Mouse (Mus musculus) liver, embryonic 11.5 days (tissue): ENCODE data around the gene Srrm4. TPM values are rescaled to one million over a fixed set of nuclear protein-coding genes. Genes with fewer than 3 reads are reported as not detected.

Experiments
- ATAC-seq: fragments of 200-750 bp; cut with Nextera tagmentation; replicated peaks from 2 replicates; pipeline ENCODE4 v1.8.0; 2017; ENCODE audit warnings: moderate number of reproducible peaks, mild to moderate bottlenecking, moderate TSS enrichment, moderate library complexity; ENCODE audit not compliant: low FRiP score
- DNase-seq: peaks from one replicate; pipeline ENCODE4 v3.0.0-alpha.2; 2017; ENCODE audit warnings: low spot score
- H3K27ac ChIP-seq: fragments of 300-500 bp; sonication (generic); 2 replicates; pipeline ENCODE4 v1.5.1; 2014; ENCODE audit warnings: mild to moderate bottlenecking, low read depth, low read length, control low read depth
- H3K27me3 ChIP-seq: fragments of 300-500 bp; sonication (generic); replicated peaks from 2 replicates; pipeline ENCODE4 v1.6.1; 2014; ENCODE audit warnings: low read length, mixed read lengths; ENCODE audit not compliant: control insufficient read depth, insufficient read depth
- H3K36me3 ChIP-seq: fragments of 300-500 bp; sonication (generic); 2 replicates; pipeline ENCODE4 v1.6.1; 2014; ENCODE audit warnings: mild to moderate bottlenecking, low read length, moderate library complexity, mixed read lengths; ENCODE audit not compliant: control insufficient read depth, insufficient read depth
- H3K4me1 ChIP-seq: fragments of 300-500 bp; sonication (generic); replicated peaks from 2 replicates; pipeline ENCODE4 v1.6.1; 2014; ENCODE audit warnings: low read length, mixed read lengths; ENCODE audit not compliant: control insufficient read depth, insufficient read depth
- H3K4me2 ChIP-seq: fragments of 300-500 bp; sonication (generic); 2 replicates; pipeline ENCODE4 v1.6.1; 2014; ENCODE audit warnings: mild to moderate bottlenecking, control low read depth, moderate library complexity
- H3K4me3 ChIP-seq: fragments of 300-500 bp; sonication (generic); 2 replicates; pipeline ENCODE4 v1.5.1; 2014; ENCODE audit warnings: low read depth, low read length, control low read depth
- H3K9ac ChIP-seq: fragments of 300-500 bp; sonication (generic); 2 replicates; pipeline ENCODE4 v1.6.1; 2014; ENCODE audit warnings: low read depth, low read length, control low read depth
- H3K9me3 ChIP-seq: fragments of 300-500 bp; sonication (generic); 2 replicates; pipeline ENCODE4 v1.6.1; 2016; ENCODE audit warnings: low read length, inconsistent platforms, mixed read lengths; ENCODE audit not compliant: control insufficient read depth
- WGBS: fragments of 180-500 bp; shearing (Covaris S2); extraction: QIAGEN DNeasy Blood & Tissue Kit; methylation state at CpG from one replicate; pipeline ENCODE4 v1.1.7; 2014; 5-methylcytosine and 5-hydroxymethylcytosine counted together
- polyA plus RNA-seq: library from polyadenylated mRNA; unstranded; fragments of >200 nt; fragmentation: Nextera tagmentation; extraction: Ambion mirVana; gene quantifications from 2 replicates; pipeline ENCODE4 v1.2.1, GENCODE M21; 2014

Srrm4 gene
- polyA plus RNA-seq, 1 experiment from 2014 or later = 0.11 TPM

GRCm38 (mm10) chr5:116512135-116512534 is 79.5 kb downstream of the Srrm4 start:
- H3K27ac ChIP-seq = no peak overlapping the region
- H3K4me1 ChIP-seq = no peaks in the 10 kb centered on the region
- no peak for DNase-seq
- no peak overlapping the region for H3K9ac ChIP-seq
- H3K36me3 ChIP-seq = no peaks in the 10 kb centered on the region
- H3K4me3 ChIP-seq = no peak overlapping the region
- H3K9me3 ChIP-seq = no peaks in the 10 kb centered on the region
- no peak for ATAC-seq
- H3K27me3 ChIP-seq = no peaks in the 10 kb centered on the region
- H3K4me2 ChIP-seq = no peak overlapping the region
- WGBS = 72% methylated on average over 4 of the region's 4 CpGs

- Histone ChIP-seq H3K27me3 (no peaks in the 10 kb centered on the region), H3K4me3 (no peak overlapping the region), H3K4me2 (no peak overlapping the region), H3K36me3 (no peaks in the 10 kb centered on the region), H3K9me3 (no peaks in the 10 kb centered on the region), H3K4me1 (no peaks in the 10 kb centered on the region), H3K9ac (no peak overlapping the region), H3K27ac (no peak overlapping the region)
- ATAC-seq = no peak
- no peak for DNase-seq
- 72% methylated on average over 5 of the region's 5 CpGs for WGBS
Measured at GRCm38 (mm10) chr5:116510229-116510628, 81.4 kb downstream of the Srrm4 start.

- 73% methylated on average over 15 of the region's 15 CpGs for WGBS
- Histone ChIP-seq H3K4me2 (no peak overlapping the region), H3K4me3 (no peak overlapping the region), H3K27ac (no peak overlapping the region), H3K4me1 (no peaks in the 10 kb centered on the region), H3K9me3 (no peaks in the 10 kb centered on the region), H3K27me3 (no peaks in the 10 kb centered on the region), H3K36me3 (no peaks in the 10 kb centered on the region), H3K9ac (no peak overlapping the region)
- no peak for ATAC-seq
- DNase-seq = no peak
Measured at GRCm38 (mm10) chr5:116501342-116501741, 90.3 kb downstream of the Srrm4 start.

GRCm38 (mm10) chr5:116498880-116499640 is 92.6 kb downstream of the Srrm4 start:
- WGBS = 72% methylated on average over 19 of the region's 19 CpGs
- no peak overlapping the region for H3K27ac ChIP-seq
- H3K9ac ChIP-seq = no peak overlapping the region
- H3K27me3 ChIP-seq = no peaks in the 10 kb centered on the region
- no peaks in the 10 kb centered on the region for H3K36me3 ChIP-seq
- ATAC-seq = no peak
- H3K9me3 ChIP-seq = no peaks in the 10 kb centered on the region
- H3K4me2 ChIP-seq = no peak overlapping the region
- no peaks in the 10 kb centered on the region for H3K4me1 ChIP-seq
- H3K4me3 ChIP-seq = no peak overlapping the region
- no peak for DNase-seq

- no peaks in the 10 kb centered on the region for H3K9me3 ChIP-seq
- no peaks in the 10 kb centered on the region for H3K36me3 ChIP-seq
- H3K27me3 ChIP-seq = no peaks in the 10 kb centered on the region
- no peak for DNase-seq
- H3K9ac ChIP-seq = no peak overlapping the region
- 76% methylated on average over 5 of the region's 5 CpGs for WGBS
- no peak overlapping the region for H3K27ac ChIP-seq
- H3K4me1 ChIP-seq = no peaks in the 10 kb centered on the region
- H3K4me3 ChIP-seq = no peak overlapping the region
- no peak overlapping the region for H3K4me2 ChIP-seq
- no peak for ATAC-seq
Measured at GRCm38 (mm10) chr5:116497866-116498265, 93.8 kb downstream of the Srrm4 start.

GRCm38 (mm10) chr5:116497205-116497604 is 94.4 kb downstream of the Srrm4 start:
- H3K27ac ChIP-seq = no peak overlapping the region
- H3K27me3 ChIP-seq = no peaks in the 10 kb centered on the region
- DNase-seq = no peak
- WGBS = 28% methylated on average over 7 of the region's 7 CpGs
- H3K9ac ChIP-seq = no peak overlapping the region
- ATAC-seq = no peak; the same call in 1 of the 2 replicates
- no peaks in the 10 kb centered on the region for H3K36me3 ChIP-seq
- no peaks in the 10 kb centered on the region for H3K4me1 ChIP-seq
- H3K9me3 ChIP-seq = no peaks in the 10 kb centered on the region
- no peak overlapping the region for H3K4me3 ChIP-seq
- no peak overlapping the region for H3K4me2 ChIP-seq

- no peaks in the 10 kb centered on the region for H3K27me3 ChIP-seq
- no peak overlapping the region for H3K27ac ChIP-seq
- no peaks in the 10 kb centered on the region for H3K9me3 ChIP-seq
- ATAC-seq (no peak), DNase-seq (no peak)
- no peaks in the 10 kb centered on the region for H3K4me1 ChIP-seq
- H3K4me2 ChIP-seq = no peak overlapping the region
- H3K9ac ChIP-seq = no peak overlapping the region
- H3K4me3 ChIP-seq = no peak overlapping the region
- WGBS = 53% methylated on average over 2 of the region's 2 CpGs
- H3K36me3 ChIP-seq = no peaks in the 10 kb centered on the region
Measured at GRCm38 (mm10) chr5:116496717-116497116, 94.9 kb downstream of the Srrm4 start.

GRCm38 (mm10) chr5:116495466-116495865 is 96.2 kb downstream of the Srrm4 start:
- Histone ChIP-seq H3K4me1 (no peaks in the 10 kb centered on the region), H3K9me3 (no peaks in the 10 kb centered on the region), H3K27me3 (no peaks in the 10 kb centered on the region), H3K27ac (no peak overlapping the region), H3K4me2 (no peak overlapping the region), H3K9ac (no peak overlapping the region), H3K36me3 (no peaks in the 10 kb centered on the region), H3K4me3 (no peak overlapping the region)
- ATAC-seq (no peak), DNase-seq (no peak)
- WGBS = 76% methylated on average over 9 of the region's 9 CpGs

- Histone ChIP-seq H3K36me3 (no peaks in the 10 kb centered on the region), H3K9me3 (no peaks in the 10 kb centered on the region), H3K4me1 (no peaks in the 10 kb centered on the region), H3K27ac (no peak overlapping the region), H3K9ac (no peak overlapping the region), H3K4me2 (no peak overlapping the region), H3K27me3 (no peaks in the 10 kb centered on the region), H3K4me3 (no peak overlapping the region)
- ATAC-seq (no peak), DNase-seq (no peak)
- WGBS = 37% methylated on average over 7 of the region's 7 CpGs
Measured at GRCm38 (mm10) chr5:116494377-116494776, 97.2 kb downstream of the Srrm4 start.
